8 mouse cellular contexts compared by ENCODE assay signal in the genomic region with DNA sequence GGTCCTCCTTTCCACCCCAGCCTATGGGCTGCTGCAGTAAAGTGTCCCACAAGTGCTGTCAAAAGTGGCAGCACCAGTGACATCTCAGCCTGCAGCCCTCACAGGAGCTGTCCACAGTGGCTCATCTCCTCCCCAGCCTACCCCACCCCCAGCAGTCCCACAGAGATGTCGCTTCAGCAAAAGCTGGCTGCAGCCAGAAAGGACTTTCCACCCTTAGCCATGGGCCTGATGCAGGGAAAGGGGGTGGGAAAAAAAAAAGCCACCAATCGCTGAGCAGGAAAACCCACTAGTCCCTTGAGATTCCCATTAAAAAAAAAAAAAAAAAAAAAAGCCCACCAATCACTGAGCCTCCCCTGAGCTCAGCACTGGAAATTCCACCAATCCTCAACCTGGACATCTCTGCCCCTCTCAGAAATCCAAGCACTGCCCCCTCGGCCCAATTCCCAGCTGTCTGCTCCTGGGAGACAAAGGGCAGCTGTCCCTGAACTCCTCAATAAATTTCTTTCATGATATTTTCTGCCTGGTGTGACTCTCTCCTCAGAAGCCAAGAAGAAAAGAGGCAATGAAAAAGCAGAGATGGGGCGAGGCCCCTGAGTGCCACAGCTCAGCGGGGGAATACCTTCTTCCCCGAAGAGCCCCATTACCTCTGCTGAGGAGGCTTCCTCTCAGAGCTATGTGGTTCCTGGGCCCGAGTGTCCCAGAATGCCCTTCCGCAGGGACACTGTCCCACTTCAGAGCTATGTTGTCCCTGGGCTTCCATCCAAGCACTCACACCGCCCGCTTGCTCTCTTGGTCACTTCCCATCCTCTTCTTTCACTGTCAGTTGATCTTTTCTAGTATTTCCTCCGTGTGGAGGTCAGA. TPM values are rescaled to one million over a fixed set of nuclear protein-coding genes. Genes with fewer than 3 reads are reported as not detected.
DNase-seq lines count a peak whose midpoint lies in the region; ATAC-seq and TF ChIP-seq lines count a peak whose summit lies in the region.

No protein-coding gene starts in this region.

- intact Hi-C loops in heart, postnatal 10 days (cut with DNase I): no loop called here

- no peak overlapping the region for H3K4me3 ChIP-seq in spleen, adult 2 months (ENCODE audit: extremely low read depth, insufficient read depth, insufficient read length)
- no peak overlapping the region for H3K4me3 ChIP-seq in embryonic facial prominence, embryonic 15.5 days (replicated peaks)
- H3K4me3 ChIP-seq in testis, adult 2 months (ENCODE audit: control insufficient read depth, low read depth, low read length): no peak overlapping the region

- H3K27ac ChIP-seq in spleen, adult 2 months (ENCODE audit: insufficient read depth, low read length): peak overlapping the region; percentile 34; the same call in 1 of the 2 replicates
- H3K27ac ChIP-seq in embryonic facial prominence, embryonic 15.5 days (replicated peaks): peak overlapping the region; percentile 61
- H3K27ac ChIP-seq in testis, adult 2 months (ENCODE audit: control insufficient read depth, insufficient read depth, low read depth, low read length): peak overlapping the region; percentile 46; the same call in 1 of the 2 replicates

- peaks cover 22% of the 10 kb centered on the region for H3K36me3 ChIP-seq in spleen, adult 2 months (ENCODE audit: control insufficient read depth, insufficient read depth, low read length)
- peaks cover 57% of the 10 kb centered on the region for H3K36me3 ChIP-seq in embryonic facial prominence, embryonic 15.5 days
- peaks cover 6% of the 10 kb centered on the region; the same call in 1 of the 2 replicates for H3K36me3 ChIP-seq in testis, adult 2 months (ENCODE audit: control insufficient read depth, insufficient read depth, low read length)

- no peak for TF ChIP-seq POLR2A in spleen, adult 2 months (IDR thresholded peaks at IDR 0.05; ENCODE audit: low read depth, low read length)
- TF ChIP-seq POLR2A in testis, adult 2 months (IDR thresholded peaks at IDR 0.05; ENCODE audit: control insufficient read depth, low read depth, low read length): no peak

- H3K9ac ChIP-seq in embryonic facial prominence, embryonic 15.5 days: no peak overlapping the region

- WGBS in spleen, adult 2 months: 84% methylated on average over 11 of the region's 11 CpGs
- 43% methylated on average over 11 of the region's 11 CpGs for WGBS in embryonic facial prominence, embryonic 15.5 days

- DNase-seq in spleen, adult 2 months (ENCODE audit: low read depth in 1 of 2, low spot score in 2 of 2): no peak
- no peak for DNase-seq in spleen, postnatal 4 days (ENCODE audit: low spot score in 2 of 2)
- DNase-seq in heart, postnatal 10 days: peak; percentile 81 to 84
- DNase-seq in kidney, postnatal 25 days: peak; percentile 73 to 87
- peak; percentile 76 for DNase-seq in mesoderm, embryonic 11.5 days (ENCODE audit: low read depth, low spot score)
- DNase-seq in spleen, postnatal 10 days (ENCODE audit: low spot score in 2 of 2): no peak

- TF ChIP-seq CTCF in spleen, adult 2 months (IDR thresholded peaks at IDR 0.05; ENCODE audit: extremely low read depth, insufficient read depth, insufficient read length, insufficient replicate concordance): no peak
- TF ChIP-seq CTCF in testis, adult 2 months (IDR thresholded peaks at IDR 0.05; ENCODE audit: control insufficient read depth, insufficient read depth, insufficient replicate concordance, low read depth, low read length): no peak

- no peak for ATAC-seq in embryonic facial prominence, embryonic 15.5 days (ENCODE audit: insufficient number of reproducible peaks, low FRiP score, low TSS enrichment, low read depth)

- H3K4me2 ChIP-seq in embryonic facial prominence, embryonic 15.5 days (replicated peaks): no peak overlapping the region

- H3K27me3 ChIP-seq in spleen, adult 2 months (ENCODE audit: control insufficient read depth, insufficient read depth, low read length): no peaks in the 10 kb centered on the region
- no peaks in the 10 kb centered on the region for H3K27me3 ChIP-seq in embryonic facial prominence, embryonic 15.5 days
- H3K27me3 ChIP-seq in testis, adult 2 months (ENCODE audit: control insufficient read depth, insufficient read depth, low read length): no peaks in the 10 kb centered on the region

- no peaks in the 10 kb centered on the region for H3K9me3 ChIP-seq in embryonic facial prominence, embryonic 15.5 days (replicated peaks)

- H3K4me1 ChIP-seq in spleen, adult 2 months (ENCODE audit: control insufficient read depth, insufficient read depth, insufficient read length): peaks cover 2% of the 10 kb centered on the region; the same call in 1 of the 2 replicates
- H3K4me1 ChIP-seq in embryonic facial prominence, embryonic 15.5 days: peaks cover 22% of the 10 kb centered on the region
- peaks cover 10% of the 10 kb centered on the region for H3K4me1 ChIP-seq in testis, adult 2 months (ENCODE audit: control insufficient read depth, insufficient read depth, low read length)

RNA-seq across cellular contexts. Expression of gene Mydgf, which starts 1.8 kb away (rescaled TPM):
- polyA plus RNA-seq in spleen, adult 2 months (2012; rRNA removed): 27.5 and 36.4 TPM in 2 replicates
- 102 and 108 TPM in 2 replicates for polyA plus RNA-seq in embryonic facial prominence, embryonic 15.5 days (2015; fragmentation: Nextera tagmentation; extraction: Ambion mirVana)
- total RNA-seq in heart, postnatal 10 days (2021): 10 to 100 TPM; 36.6 to 40.3 TPM
- 49.9 and 56.7 TPM in 2 replicates for polyA plus RNA-seq in testis, adult 2 months (2012; rRNA removed)

RNA-seq across cellular contexts. Expression of gene Tnfaip8l1, which starts 23.2 kb away (rescaled TPM):
- polyA plus RNA-seq in spleen, adult 2 months (2012; rRNA removed): 6.6 and 7.3 TPM in 2 replicates
- 13.9 and 14.5 TPM in 2 replicates for polyA plus RNA-seq in embryonic facial prominence, embryonic 15.5 days (2015; fragmentation: Nextera tagmentation; extraction: Ambion mirVana)
- total RNA-seq in heart, postnatal 10 days (2021): 1 to 10 TPM; 5.8 to 8.4 TPM
- polyA plus RNA-seq in testis, adult 2 months (2012; rRNA removed): 0.29 and 0.31 TPM in 2 replicates

RNA-seq across cellular contexts. Expression of gene Dpp9, which starts 33.2 kb away (rescaled TPM):
- 34.4 and 46.4 TPM in 2 replicates for polyA plus RNA-seq in spleen, adult 2 months (2012; rRNA removed)
- 37.1 and 40.9 TPM in 2 replicates for polyA plus RNA-seq in embryonic facial prominence, embryonic 15.5 days (2015; fragmentation: Nextera tagmentation; extraction: Ambion mirVana)
- total RNA-seq in heart, postnatal 10 days (2021): 10 to 100 TPM; 29.1 to 33.3 TPM
- 12.8 and 15.0 TPM in 2 replicates for polyA plus RNA-seq in testis, adult 2 months (2012; rRNA removed)

RNA-seq across cellular contexts. Expression of gene Sema6b, which starts 45.4 kb away (rescaled TPM):
- polyA plus RNA-seq in spleen, adult 2 months (2012; rRNA removed): 9.1 and 11.8 TPM in 2 replicates
- 4.2 and 4.6 TPM in 2 replicates for polyA plus RNA-seq in embryonic facial prominence, embryonic 15.5 days (2015; fragmentation: Nextera tagmentation; extraction: Ambion mirVana)
- total RNA-seq in heart, postnatal 10 days (2021): 10 to 100 TPM; 11.3 to 13.7 TPM
- 0.28 and 0.63 TPM in 2 replicates for polyA plus RNA-seq in testis, adult 2 months (2012; rRNA removed)

Comparison
In these comparisons a context has a peak if more than half of its experiments do, and no peak if none do; other contexts are left out.
1. DNase-seq: peak in heart, postnatal 10 days (2 of 2), kidney, postnatal 25 days (2 of 2) and mesoderm, embryonic 11.5 days (single experiment); none in spleen, adult 2 months (0 of 2), spleen, postnatal 4 days (0 of 2) and spleen, postnatal 10 days (0 of 2).
2. Peak in every context shown above with its lines, with median percentiles within 50 percentile points of each other: H3K27ac ChIP-seq.